ENCODE assay signal across 11 mouse cellular contexts in genomic region chr8:103442420-103443125, GRCm38 (mm10).
DNase-seq lines count a peak whose midpoint lies in the region; ATAC-seq and TF ChIP-seq lines count a peak whose summit lies in the region.
"Had no signal": no experiment of that assay in that cellular context is flagged by ENCODE, and none has a peak within 500 bp of the region (broad histone marks: within the 10 kb centered on the region; RNA-seq: fewer than 3 reads in every experiment).

No protein-coding gene starts in this region.

- 13% methylated on average over 6 of the region's 6 CpGs for WGBS in lung, embryonic 15.5 days
- WGBS in lung, adult 2 months = 15% methylated on average over 6 of the region's 6 CpGs
- WGBS in embryonic facial prominence, embryonic 12.5 days = 14% methylated on average over 6 of the region's 6 CpGs
- WGBS in midbrain, embryonic 13.5 days = 10% methylated on average over 6 of the region's 6 CpGs
- 27% methylated on average over 6 of the region's 6 CpGs for WGBS in cerebellum, adult 2 months

- H3K4me2 ChIP-seq in lung, embryonic 15.5 days = no peak overlapping the region
- H3K4me2 ChIP-seq in embryonic facial prominence, embryonic 12.5 days (replicated peaks) = no peak overlapping the region
- H3K4me2 ChIP-seq in midbrain, embryonic 13.5 days (replicated peaks) = no peak overlapping the region

- peak overlapping the region; percentile 79 for H3K27ac ChIP-seq in lung, embryonic 15.5 days
- peak overlapping the region; percentile 58 for H3K27ac ChIP-seq in embryonic facial prominence, embryonic 12.5 days
- peak overlapping the region; percentile 12; the same call in 1 of the 2 replicates for H3K27ac ChIP-seq in midbrain, embryonic 13.5 days
- H3K27ac ChIP-seq in cerebellum, adult 2 months (ENCODE audit: insufficient read depth, low read length) = no peak overlapping the region

- no peak overlapping the region for H3K4me3 ChIP-seq in lung, embryonic 15.5 days
- no peak overlapping the region for H3K4me3 ChIP-seq in lung, adult 2 months (replicated peaks; ENCODE audit: extremely low read depth, low read depth, low read length)
- no peak overlapping the region for H3K4me3 ChIP-seq in embryonic facial prominence, embryonic 12.5 days
- H3K4me3 ChIP-seq in midbrain, embryonic 13.5 days (replicated peaks) = no peak overlapping the region
- no peak overlapping the region for H3K4me3 ChIP-seq in cerebellum, adult 2 months (replicated peaks; ENCODE audit: insufficient read depth, low read depth, low read length)

- DNase-seq in lung, adult 2 months = no peak
- peak; percentile 63 for DNase-seq in embryo, embryonic 10 days (ENCODE audit: low spot score)
- no peak for DNase-seq in cerebellum, adult 2 months
- DNase-seq in layer of hippocampus, adult 9-11 months = no peak
- no peak for DNase-seq in thymus, postnatal 36 days
- DNase-seq: adrenal gland, adult 2 months; cerebellum, adult 18-20 months; kidney, adult 9 months had no signal

- H3K4me1 ChIP-seq in lung, embryonic 15.5 days = 0 out of 2 replicates have a peak, but pooled peaks cover 9% of the 10 kb centered on the region
- no peaks in the 10 kb centered on the region for H3K4me1 ChIP-seq in lung, adult 2 months (ENCODE audit: control insufficient read depth, insufficient read depth, low read length)
- peaks cover 9% of the 10 kb centered on the region for H3K4me1 ChIP-seq in embryonic facial prominence, embryonic 12.5 days
- H3K4me1 ChIP-seq in midbrain, embryonic 13.5 days (replicated peaks) = peaks cover 7% of the 10 kb centered on the region
- no peaks in the 10 kb centered on the region for H3K4me1 ChIP-seq in cerebellum, adult 2 months (ENCODE audit: control insufficient read depth, insufficient read depth, low read length)

- H3K9me3 ChIP-seq in lung, embryonic 15.5 days = no peaks in the 10 kb centered on the region
- H3K9me3 ChIP-seq in embryonic facial prominence, embryonic 12.5 days = no peaks in the 10 kb centered on the region
- H3K9me3 ChIP-seq in midbrain, embryonic 13.5 days = no peaks in the 10 kb centered on the region

- H3K36me3 ChIP-seq in lung, embryonic 15.5 days = no peaks in the 10 kb centered on the region
- H3K36me3 ChIP-seq in embryonic facial prominence, embryonic 12.5 days = no peaks in the 10 kb centered on the region
- no peaks in the 10 kb centered on the region for H3K36me3 ChIP-seq in midbrain, embryonic 13.5 days

- TF ChIP-seq CTCF in lung, adult 2 months (IDR thresholded peaks at IDR 0.05; ENCODE audit: insufficient read depth, low read length) = no peak
- TF ChIP-seq CTCF in cerebellum, adult 2 months (IDR thresholded peaks at IDR 0.05; ENCODE audit: borderline replicate concordance, insufficient read depth, low read depth, low read length) = no peak

- H3K9ac ChIP-seq in lung, embryonic 15.5 days = no peak overlapping the region
- H3K9ac ChIP-seq in embryonic facial prominence, embryonic 12.5 days = no peak overlapping the region
- no peak overlapping the region for H3K9ac ChIP-seq in midbrain, embryonic 13.5 days (replicated peaks)

- H3K27me3 ChIP-seq in lung, embryonic 15.5 days = no peaks in the 10 kb centered on the region
- H3K27me3 ChIP-seq in embryonic facial prominence, embryonic 12.5 days = no peaks in the 10 kb centered on the region
- H3K27me3 ChIP-seq in midbrain, embryonic 13.5 days = peaks cover 7% of the 10 kb centered on the region; the same call in 1 of the 2 replicates
- no peaks in the 10 kb centered on the region; the same call in 1 of the 2 replicates for H3K27me3 ChIP-seq in cerebellum, adult 2 months (ENCODE audit: control insufficient read depth, insufficient read depth, low read length)

- no peak for TF ChIP-seq POLR2A in lung, adult 2 months (IDR thresholded peaks at IDR 0.05; ENCODE audit: borderline replicate concordance, extremely low read depth, low read depth, low read length)
- no peak for TF ChIP-seq POLR2A in cerebellum, adult 2 months (IDR thresholded peaks at IDR 0.05; ENCODE audit: borderline replicate concordance, insufficient read depth, low read length)

- ATAC-seq in lung, embryonic 15.5 days (ENCODE audit: borderline replicate concordance, extremely low read depth, low FRiP score, low TSS enrichment) = peak; percentile 74; the same call in 1 of the 2 replicates
- ATAC-seq in embryonic facial prominence, embryonic 12.5 days (ENCODE audit: insufficient number of reproducible peaks, insufficient read depth, low FRiP score, low TSS enrichment) = no peak
- peak; percentile 76 for ATAC-seq in midbrain, embryonic 13.5 days
